In the genomic region with DNA sequence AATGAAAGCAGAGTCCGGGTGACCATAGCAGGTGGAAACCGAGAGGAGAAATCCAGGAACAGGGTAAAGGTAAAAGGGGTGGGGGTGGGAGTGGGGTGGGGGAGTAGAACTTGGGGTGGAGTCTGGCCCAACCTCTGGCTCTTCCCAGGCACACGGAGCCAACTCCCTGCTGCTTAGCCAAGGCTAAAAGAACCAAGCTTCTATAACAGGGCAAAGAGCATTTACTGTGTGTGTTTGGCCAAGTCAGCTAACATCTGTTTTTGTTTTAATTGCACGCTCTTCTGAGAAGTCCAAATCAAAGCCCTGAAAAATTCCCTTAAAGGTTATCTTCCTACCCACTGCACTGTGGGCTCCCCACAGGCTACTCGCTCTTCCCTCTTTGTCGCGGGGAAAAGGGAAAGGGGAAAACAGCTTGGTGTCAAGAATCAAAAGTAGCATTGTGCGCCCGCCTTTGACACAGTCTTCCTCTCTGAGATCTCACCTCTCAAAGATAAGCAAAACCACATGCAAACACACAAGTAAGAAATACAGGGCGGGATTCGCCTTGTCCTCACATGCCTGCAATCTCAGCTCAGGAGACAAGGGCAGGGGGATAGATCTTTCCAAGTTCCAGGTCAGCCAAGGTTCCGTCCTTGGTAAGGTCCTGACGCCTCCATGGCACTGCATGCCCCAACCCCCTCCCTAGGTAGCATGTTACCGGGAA, we compare ENCODE assay signal across 12 mouse cellular contexts. TPM values are rescaled to one million over a fixed set of nuclear protein-coding genes. Genes with fewer than 3 reads are reported as not detected.
A peak's percentile ranks its signal among the peaks of the same experiment; 100 is the strongest.
DNase-seq lines count a peak whose midpoint lies in the region; ATAC-seq and TF ChIP-seq lines count a peak whose summit lies in the region.
"Had no signal": no experiment of that assay in that cellular context is flagged by ENCODE, and none has a peak within 500 bp of the region (broad histone marks: within the 10 kb centered on the region; RNA-seq: fewer than 3 reads in every experiment).

No protein-coding gene starts in this region.

- TF ChIP-seq RAD21 in CH12.LX (IDR thresholded peaks at IDR 0.05; ENCODE audit: low read depth, low read length), result no peak

- H3K27me3 ChIP-seq in heart, embryonic 14.5 days (ENCODE audit: control insufficient read depth, insufficient read depth, low read length), result no peaks in the 10 kb centered on the region
- no peaks in the 10 kb centered on the region for H3K27me3 ChIP-seq in heart, embryonic 12.5 days (replicated peaks)
- no peaks in the 10 kb centered on the region for H3K27me3 ChIP-seq in CH12.LX (replicated peaks)
- H3K27me3 ChIP-seq in embryonic facial prominence, embryonic 12.5 days, result no peaks in the 10 kb centered on the region
- no peaks in the 10 kb centered on the region for H3K27me3 ChIP-seq in limb, embryonic 13.5 days
- H3K27me3 ChIP-seq: hindbrain, embryonic 15.5 days had no signal

- TF ChIP-seq EP300 in CH12.LX (IDR thresholded peaks at IDR 0.05; ENCODE audit: low read length), result no peak

- WGBS in heart, embryonic 14.5 days, result 51% methylated on average over 14 of the region's 14 CpGs
- WGBS in heart, embryonic 12.5 days, result 36% methylated on average over 14 of the region's 14 CpGs
- 31% methylated on average over 14 of the region's 14 CpGs for WGBS in embryonic facial prominence, embryonic 12.5 days
- WGBS in limb, embryonic 13.5 days, result 21% methylated on average over 14 of the region's 14 CpGs

- no peak for ATAC-seq in heart, embryonic 14.5 days (ENCODE audit: insufficient number of reproducible peaks, insufficient read depth, low FRiP score, low read depth)
- no peak for ATAC-seq in heart, embryonic 12.5 days (ENCODE audit: insufficient number of reproducible peaks, low FRiP score)
- no peak for ATAC-seq in embryonic facial prominence, embryonic 12.5 days (ENCODE audit: insufficient number of reproducible peaks, insufficient read depth, low FRiP score, low TSS enrichment)
- peak; percentile 54 for ATAC-seq in limb, embryonic 13.5 days (ENCODE audit: low FRiP score, low read depth)
- ATAC-seq in monocyte, adult 5-6 weeks (replicated peaks; ENCODE audit: insufficient number of reproducible peaks, low FRiP score, low TSS enrichment, poor library complexity, severe bottlenecking), result no peak
- ATAC-seq: liver, postnatal 0 days had no signal

- 0 out of 2 replicates have a peak overlapping the region, but pooled peaks have one; percentile 16 for H3K4me2 ChIP-seq in heart, embryonic 14.5 days (ENCODE audit: low read length)
- H3K4me2 ChIP-seq in heart, embryonic 12.5 days, result no peak overlapping the region
- H3K4me2 ChIP-seq in CH12.LX (ENCODE audit: insufficient read depth, low read depth, poor library complexity, severe bottlenecking), result peak overlapping the region; percentile 44
- peak overlapping the region; percentile 32 for H3K4me2 ChIP-seq in embryonic facial prominence, embryonic 12.5 days (replicated peaks)
- peak overlapping the region; percentile 52 for H3K4me2 ChIP-seq in limb, embryonic 13.5 days (replicated peaks)
- H3K4me2 ChIP-seq: hindbrain, embryonic 15.5 days had no signal

- dilution Hi-C loops in CH12.LX (cut with MboI; ENCODE audit: extremely low pct_ligation_motif_present, extremely low pct_unique_long_range_greater_than_20kb, low sequenced_read_pairs), result no loop called here

- TF ChIP-seq CTCF in CH12.LX (conservative IDR thresholded peaks at IDR 0.05 in 1 of 2, IDR thresholded peaks at IDR 0.05 in 1 of 2; ENCODE audit: low read depth in 2 of 2, low read length in 2 of 2), result no peak

- peak; percentile 12 for DNase-seq in CH12.LX (ENCODE audit: extremely low read depth)
- no peak for DNase-seq in right cerebral cortex, adult 18-20 months
- DNase-seq: kidney, postnatal 14 days; liver, postnatal 0 days; right cerebral cortex, postnatal 25 days had no signal

- no peaks in the 10 kb centered on the region for H3K4me1 ChIP-seq in heart, embryonic 14.5 days (ENCODE audit: control insufficient read depth in 2 of 2, insufficient read depth in 2 of 2, low read length in 2 of 2)
- peaks cover 9% of the 10 kb centered on the region for H3K4me1 ChIP-seq in heart, embryonic 12.5 days (replicated peaks)
- peaks cover 7 to 14% of the 10 kb centered on the region in 2 experiments for H3K4me1 ChIP-seq in CH12.LX (ENCODE audit: control insufficient read depth in 1 of 2, insufficient read depth in 2 of 2)
- peaks cover 9% of the 10 kb centered on the region; the same call in 1 of the 2 replicates for H3K4me1 ChIP-seq in embryonic facial prominence, embryonic 12.5 days
- H3K4me1 ChIP-seq in limb, embryonic 13.5 days, result peaks cover 13% of the 10 kb centered on the region
- H3K4me1 ChIP-seq: hindbrain, embryonic 15.5 days had no signal

- in situ Hi-C loops in CH12.LX (cut with MboI; ENCODE audit: low pct_ligation_motif_present, low pct_unique_long_range_greater_than_20kb, low sequenced_read_pairs), result no loop called here

- H3K36me3 ChIP-seq in heart, embryonic 14.5 days (ENCODE audit: control insufficient read depth, insufficient read depth, low read length), result no peaks in the 10 kb centered on the region
- no peaks in the 10 kb centered on the region for H3K36me3 ChIP-seq in heart, embryonic 12.5 days
- H3K36me3 ChIP-seq in CH12.LX (replicated peaks in 1 of 2; ENCODE audit: control insufficient read depth in 1 of 2, insufficient read depth in 1 of 2, low read length in 1 of 2), result no peaks in the 10 kb centered on the region
- no peaks in the 10 kb centered on the region for H3K36me3 ChIP-seq in embryonic facial prominence, embryonic 12.5 days
- H3K36me3 ChIP-seq in limb, embryonic 13.5 days, result no peaks in the 10 kb centered on the region
- H3K36me3 ChIP-seq: heart, embryonic 10.5 days; hindbrain, embryonic 15.5 days had no signal

- H3K9me3 ChIP-seq in heart, embryonic 14.5 days (ENCODE audit: control insufficient read depth, low read length), result no peaks in the 10 kb centered on the region
- H3K9me3 ChIP-seq in heart, embryonic 12.5 days (replicated peaks), result 0 out of 2 replicates have a peak, but pooled peaks cover 3% of the 10 kb centered on the region
- peaks cover 6% of the 10 kb centered on the region for H3K9me3 ChIP-seq in CH12.LX (replicated peaks; ENCODE audit: low read length)
- no peaks in the 10 kb centered on the region for H3K9me3 ChIP-seq in embryonic facial prominence, embryonic 12.5 days
- no peaks in the 10 kb centered on the region for H3K9me3 ChIP-seq in limb, embryonic 13.5 days
- H3K9me3 ChIP-seq: heart, embryonic 10.5 days; hindbrain, embryonic 15.5 days had no signal

- H3K27ac ChIP-seq in heart, embryonic 14.5 days (replicated peaks in 1 of 2; ENCODE audit: control insufficient read depth in 1 of 2, insufficient read depth in 1 of 2, low read depth in 2 of 2, low read length in 2 of 2), result no peak overlapping the region
- no peak overlapping the region for H3K27ac ChIP-seq in heart, embryonic 12.5 days (ENCODE audit: poor library complexity, severe bottlenecking)
- H3K27ac ChIP-seq in CH12.LX (ENCODE audit: insufficient read depth, low read depth), result no peak overlapping the region
- H3K27ac ChIP-seq in embryonic facial prominence, embryonic 12.5 days, result no peak overlapping the region
- H3K27ac ChIP-seq in limb, embryonic 13.5 days, result no peak overlapping the region
- H3K27ac ChIP-seq: heart, embryonic 10.5 days; hindbrain, embryonic 15.5 days had no signal

- TF ChIP-seq POLR2A in CH12.LX (IDR thresholded peaks at IDR 0.05; ENCODE audit: low read depth, low read length), result no peak

- no peaks in the 10 kb centered on the region for H3K79me2 ChIP-seq in CH12.LX (replicated peaks; ENCODE audit: control insufficient read depth, extremely low read depth, insufficient read depth, poor library complexity, severe bottlenecking)

- no peak overlapping the region for H3K9ac ChIP-seq in heart, embryonic 14.5 days (ENCODE audit: low read length)
- H3K9ac ChIP-seq in heart, embryonic 12.5 days, result no peak overlapping the region
- no peak overlapping the region for H3K9ac ChIP-seq in CH12.LX (ENCODE audit: insufficient read depth, low read depth)
- H3K9ac ChIP-seq in embryonic facial prominence, embryonic 12.5 days, result no peak overlapping the region
- H3K9ac ChIP-seq in limb, embryonic 13.5 days, result no peak overlapping the region
- H3K9ac ChIP-seq: hindbrain, embryonic 15.5 days; liver, postnatal 0 days had no signal

- H3K4me3 ChIP-seq in heart, embryonic 14.5 days (ENCODE audit: control insufficient read depth in 1 of 2, insufficient read depth in 1 of 2, low read depth in 1 of 2, low read length in 2 of 2), result no peak overlapping the region
- H3K4me3 ChIP-seq in heart, embryonic 12.5 days, result no peak overlapping the region
- no peak overlapping the region for H3K4me3 ChIP-seq in CH12.LX (replicated peaks in 1 of 3; ENCODE audit: low read depth in 2 of 3, low read length in 2 of 3, poor library complexity in 1 of 3)
- no peak overlapping the region for H3K4me3 ChIP-seq in embryonic facial prominence, embryonic 12.5 days
- 0 out of 2 replicates have a peak overlapping the region, but pooled peaks have one; percentile 9 for H3K4me3 ChIP-seq in limb, embryonic 13.5 days
- H3K4me3 ChIP-seq: heart, embryonic 10.5 days; hindbrain, embryonic 15.5 days had no signal

TF ChIP-seq in CH12.LX, 34 proteins besides CTCF, POLR2A, EP300 and RAD21 (continues in another document):
- no peak for TF ChIP-seq TBP (conservative IDR thresholded peaks at IDR 0.05; ENCODE audit: low read depth, low read length)
- no peak for TF ChIP-seq MYC (IDR thresholded peaks at IDR 0.05; ENCODE audit: low read depth, low read length)
- TF ChIP-seq GABPA (IDR thresholded peaks at IDR 0.05; ENCODE audit: insufficient replicate concordance, low read depth, low read length), result no peak
- TF ChIP-seq JUN (IDR thresholded peaks at IDR 0.05; ENCODE audit: insufficient read depth, low read depth, low read length), result no peak
- no peak for TF ChIP-seq ZNF384 (IDR thresholded peaks at IDR 0.05; ENCODE audit: low read depth, low read length)
- no peak for TF ChIP-seq HCFC1 (IDR thresholded peaks at IDR 0.05; ENCODE audit: low read depth, low read length)
- TF ChIP-seq MAZ (IDR thresholded peaks at IDR 0.05; ENCODE audit: low read depth, low read length), result no peak
- TF ChIP-seq CHD2 (IDR thresholded peaks at IDR 0.05; ENCODE audit: low read length), result no peak
- TF ChIP-seq USF1 (IDR thresholded peaks at IDR 0.05; ENCODE audit: low read depth, low read length), result no peak
- no peak for TF ChIP-seq SIN3A (IDR thresholded peaks at IDR 0.05; ENCODE audit: low read length)
- no peak for TF ChIP-seq BHLHE40 (IDR thresholded peaks at IDR 0.05; ENCODE audit: low read depth, low read length)

RNA-seq across cellular contexts. Expression of a gene that starts 18.4 kb away (rescaled TPM):
- 2.5 and 3.5 TPM in 2 replicates for polyA plus RNA-seq in heart, embryonic 14.5 days (2014; fragmentation: Nextera tagmentation; extraction: Ambion mirVana)
- polyA plus RNA-seq in heart, embryonic 12.5 days (2016; fragmentation: Nextera tagmentation; extraction: Ambion mirVana), result 1.2 and 2.2 TPM in 2 replicates
- 12.6 and 14.7 TPM in 2 replicates for total RNA-seq in CH12.LX (2012; rRNA removed)
- total RNA-seq in CH12.LX (2014; rRNA removed), result 16.7 and 17.3 TPM in 2 replicates
- polyA plus RNA-seq in CH12.LX (2012; ENCODE audit: insufficient read length, low read depth), result 15.7 and 17.8 TPM in 2 replicates
- 2.5 and 5.3 TPM in 2 replicates for polyA plus RNA-seq in embryonic facial prominence, embryonic 12.5 days (2016; fragmentation: Nextera tagmentation; extraction: Ambion mirVana)
- 1.7 and 1.9 TPM in 2 replicates for polyA plus RNA-seq in limb, embryonic 13.5 days (2015; fragmentation: Nextera tagmentation; extraction: Ambion mirVana)
- total RNA-seq in monocyte, adult 5-6 weeks (2017), result 21.4 to 51.4 TPM (median 30.0 TPM) in 3 replicates
